Mouse (Mus musculus): ENCODE results near the gene Slc31a1.

Gene Slc31a1

GRCm38 (mm10) chr4:62407730-62408582, 47.4 kb downstream of the Slc31a1 start:
- peaks cover 7% of the 10 kb centered on the region; the same call in 1 of the 2 replicates for H3K36me3 ChIP-seq (ENCODE audit: control insufficient read depth, insufficient read depth, low read length, poor library complexity, severe bottlenecking)
- DNase-seq (ENCODE audit: low read depth, low spot score): peak; percentile 69

GRCm38 (mm10) chr4:62408601-62409282, 48.2 kb downstream of the Slc31a1 start, which contains the start of the genes Cdc26 and Prpf4:
Gene Cdc26, minus strand, starts transcription at chr4:62408642.
Gene Prpf4, plus strand, starts transcription at chr4:62408797.
- H3K36me3 ChIP-seq (ENCODE audit: control insufficient read depth, insufficient read depth, low read length, poor library complexity, severe bottlenecking): peaks cover 10% of the 10 kb centered on the region; the same call in 1 of the 2 replicates
- DNase-seq (ENCODE audit: low read depth, low spot score): peak; percentile 99
- no peaks in the 10 kb centered on the region for H3K27me3 ChIP-seq (ENCODE audit: control insufficient read depth, insufficient read depth, low read length, poor library complexity, severe bottlenecking)

More at GRCm38 (mm10) chr4:62407730-62408582, 47.4 kb downstream of the Slc31a1 start:
- no peaks in the 10 kb centered on the region for H3K27me3 ChIP-seq (ENCODE audit: control insufficient read depth, insufficient read depth, low read length, poor library complexity, severe bottlenecking)

GRCm38 (mm10) chr4:62409615-62410014, 49.1 kb downstream of the Slc31a1 start:
- no peaks in the 10 kb centered on the region for H3K27me3 ChIP-seq (ENCODE audit: control insufficient read depth, insufficient read depth, low read length, poor library complexity, severe bottlenecking)
- DNase-seq (ENCODE audit: low read depth, low spot score): peak; percentile 9
- peaks cover 15% of the 10 kb centered on the region; the same call in 1 of the 2 replicates for H3K36me3 ChIP-seq (ENCODE audit: control insufficient read depth, insufficient read depth, low read length, poor library complexity, severe bottlenecking)

GRCm38 (mm10) chr4:62410325-62410724, 49.8 kb downstream of the Slc31a1 start:
- Histone ChIP-seq H3K27me3 (ENCODE audit: control insufficient read depth, insufficient read depth, low read length, poor library complexity, severe bottlenecking) (no peaks in the 10 kb centered on the region), H3K36me3 (ENCODE audit: control insufficient read depth, insufficient read depth, low read length, poor library complexity, severe bottlenecking) (peaks cover 18% of the 10 kb centered on the region; the same call in 1 of the 2 replicates)
- DNase-seq (ENCODE audit: low read depth, low spot score): no peak

- Histone ChIP-seq H3K27me3 (ENCODE audit: control insufficient read depth, insufficient read depth, low read length, poor library complexity, severe bottlenecking) (no peaks in the 10 kb centered on the region), H3K36me3 (ENCODE audit: control insufficient read depth, insufficient read depth, low read length, poor library complexity, severe bottlenecking) (peaks cover 26% of the 10 kb centered on the region; the same call in 1 of the 2 replicates)
- no peak for DNase-seq (ENCODE audit: low read depth, low spot score)
Observed at GRCm38 (mm10) chr4:62411606-62412005, 51.1 kb downstream of the Slc31a1 start.

GRCm38 (mm10) chr4:62418448-62418847, 57.9 kb downstream of the Slc31a1 start:
- no peak for DNase-seq (ENCODE audit: low read depth, low spot score)
- peaks cover 34% of the 10 kb centered on the region for H3K36me3 ChIP-seq (ENCODE audit: control insufficient read depth, insufficient read depth, low read length, poor library complexity, severe bottlenecking)
- no peaks in the 10 kb centered on the region for H3K27me3 ChIP-seq (ENCODE audit: control insufficient read depth, insufficient read depth, low read length, poor library complexity, severe bottlenecking)

- no peaks in the 10 kb centered on the region for H3K27me3 ChIP-seq (ENCODE audit: control insufficient read depth, insufficient read depth, low read length, poor library complexity, severe bottlenecking)
- no peak for DNase-seq (ENCODE audit: low read depth, low spot score)
Observed at GRCm38 (mm10) chr4:62419091-62419490, 58.6 kb downstream of the Slc31a1 start.

GRCm38 (mm10) chr4:62425891-62426290, 65.4 kb downstream of the Slc31a1 start:
- no peaks in the 10 kb centered on the region for H3K27me3 ChIP-seq (ENCODE audit: control insufficient read depth, insufficient read depth, low read length, poor library complexity, severe bottlenecking)
- peaks cover 8% of the 10 kb centered on the region for H3K36me3 ChIP-seq (ENCODE audit: control insufficient read depth, insufficient read depth, low read length, poor library complexity, severe bottlenecking)
- no peak for DNase-seq (ENCODE audit: low read depth, low spot score)

More at GRCm38 (mm10) chr4:62419091-62419490, 58.6 kb downstream of the Slc31a1 start:
- peaks cover 33% of the 10 kb centered on the region for H3K36me3 ChIP-seq (ENCODE audit: control insufficient read depth, insufficient read depth, low read length, poor library complexity, severe bottlenecking)

- H3K36me3 ChIP-seq (ENCODE audit: control insufficient read depth, insufficient read depth, low read length, poor library complexity, severe bottlenecking): peaks cover 3% of the 10 kb centered on the region; the same call in 1 of the 2 replicates
- DNase-seq (ENCODE audit: low read depth, low spot score): no peak
- H3K27me3 ChIP-seq (ENCODE audit: control insufficient read depth, insufficient read depth, low read length, poor library complexity, severe bottlenecking): no peaks in the 10 kb centered on the region
Observed at GRCm38 (mm10) chr4:62427978-62428758, 67.6 kb downstream of the Slc31a1 start.

GRCm38 (mm10) chr4:62429616-62430015, 69.1 kb downstream of the Slc31a1 start:
- H3K27me3 ChIP-seq (ENCODE audit: control insufficient read depth, insufficient read depth, low read length, poor library complexity, severe bottlenecking): no peaks in the 10 kb centered on the region
- H3K36me3 ChIP-seq (ENCODE audit: control insufficient read depth, insufficient read depth, low read length, poor library complexity, severe bottlenecking): no peaks in the 10 kb centered on the region
- DNase-seq (ENCODE audit: low read depth, low spot score): no peak

- no peaks in the 10 kb centered on the region for H3K27me3 ChIP-seq (ENCODE audit: control insufficient read depth, insufficient read depth, low read length, poor library complexity, severe bottlenecking)
- no peak for DNase-seq (ENCODE audit: low read depth, low spot score)
- no peaks in the 10 kb centered on the region for H3K36me3 ChIP-seq (ENCODE audit: control insufficient read depth, insufficient read depth, low read length, poor library complexity, severe bottlenecking)
Observed at GRCm38 (mm10) chr4:62430678-62431077, 70.2 kb downstream of the Slc31a1 start.

GRCm38 (mm10) chr4:62431522-62431921, 71.0 kb downstream of the Slc31a1 start:
- H3K27me3 ChIP-seq (ENCODE audit: control insufficient read depth, insufficient read depth, low read length, poor library complexity, severe bottlenecking): no peaks in the 10 kb centered on the region
- DNase-seq (ENCODE audit: low read depth, low spot score): no peak
- H3K36me3 ChIP-seq (ENCODE audit: control insufficient read depth, insufficient read depth, low read length, poor library complexity, severe bottlenecking): no peaks in the 10 kb centered on the region

- H3K27me3 ChIP-seq (ENCODE audit: control insufficient read depth, insufficient read depth, low read length, poor library complexity, severe bottlenecking): no peaks in the 10 kb centered on the region
- no peaks in the 10 kb centered on the region for H3K36me3 ChIP-seq (ENCODE audit: control insufficient read depth, insufficient read depth, low read length, poor library complexity, severe bottlenecking)
- DNase-seq (ENCODE audit: low read depth, low spot score): no peak
Observed at GRCm38 (mm10) chr4:62433939-62434870, 73.7 kb downstream of the Slc31a1 start.

All from splenic B cell, adult 2 months (primary cell).